Mouse (Mus musculus): Measurements from ENCODE around the gene Bptf. TPM values are rescaled to one million over a fixed set of nuclear protein-coding genes. Genes with fewer than 3 reads are reported as not detected.
A peak's percentile ranks its signal among the peaks of the same experiment; 100 is the strongest.
"Not testable (repeated sequence)": the region's sequence is repeated elsewhere in the genome, so short reads cannot be mapped to it uniquely, and the experiment has no call there.

Gene Bptf
- polyA plus RNA-seq, 1 experiment from 2014 or later = 19.1 TPM

GRCm38 (mm10) chr11:107028754-107029153 lies 103.2 kb downstream of the Bptf start:
- peak overlapping the region; percentile 67 for H3K4me3 ChIP-seq (ENCODE audit: low read length)
- peak overlapping the region; percentile 88 for H3K27ac ChIP-seq (ENCODE audit: low read length)
- H3K36me3 ChIP-seq (ENCODE audit: control insufficient read depth, insufficient read depth, low read length) = no peaks in the 10 kb centered on the region
- H3K9me3 ChIP-seq (ENCODE audit: control insufficient read depth, low read length) = no peaks in the 10 kb centered on the region
- H3K4me2 ChIP-seq (ENCODE audit: low read depth, low read length) = peak overlapping the region; percentile 68
- ATAC-seq = no peak
- H3K4me1 ChIP-seq (ENCODE audit: control insufficient read depth, insufficient read depth, low read length) = peaks cover 39% of the 10 kb centered on the region
- peak overlapping the region; percentile 82 for H3K9ac ChIP-seq (ENCODE audit: low read depth, low read length)
- no peaks in the 10 kb centered on the region for H3K27me3 ChIP-seq (replicated peaks; ENCODE audit: control insufficient read depth, insufficient read depth, low read length)
- WGBS = 66% methylated on average over 6 of the region's 6 CpGs

- peak; percentile 63 for ATAC-seq
- Histone ChIP-seq H3K36me3 (ENCODE audit: control insufficient read depth, insufficient read depth, low read length) (no peaks in the 10 kb centered on the region), H3K4me1 (ENCODE audit: control insufficient read depth, insufficient read depth, low read length) (peaks cover 39% of the 10 kb centered on the region), H3K4me3 (ENCODE audit: low read length) (peak overlapping the region; percentile 67), H3K27ac (ENCODE audit: low read length) (peak overlapping the region; percentile 88), H3K27me3 (replicated peaks; ENCODE audit: control insufficient read depth, insufficient read depth, low read length) (no peaks in the 10 kb centered on the region), H3K9me3 (ENCODE audit: control insufficient read depth, low read length) (no peaks in the 10 kb centered on the region), H3K4me2 (ENCODE audit: low read depth, low read length) (peak overlapping the region; percentile 68), H3K9ac (ENCODE audit: low read depth, low read length) (peak overlapping the region; percentile 82)
- WGBS = 5% methylated on average over 29 of the region's 29 CpGs
Measured at GRCm38 (mm10) chr11:107028275-107028618, 103.7 kb downstream of the Bptf start.

GRCm38 (mm10) chr11:107027431-107028274 lies 104.3 kb downstream of the Bptf start:
- Histone ChIP-seq H3K9ac (ENCODE audit: low read depth, low read length) (peak overlapping the region; percentile 82), H3K4me2 (ENCODE audit: low read depth, low read length) (peak overlapping the region; percentile 68), H3K27me3 (replicated peaks; ENCODE audit: control insufficient read depth, insufficient read depth, low read length) (no peaks in the 10 kb centered on the region), H3K36me3 (ENCODE audit: control insufficient read depth, insufficient read depth, low read length) (no peaks in the 10 kb centered on the region), H3K4me3 (ENCODE audit: low read length) (peak overlapping the region; percentile 67), H3K9me3 (ENCODE audit: control insufficient read depth, low read length) (no peaks in the 10 kb centered on the region), H3K4me1 (ENCODE audit: control insufficient read depth, insufficient read depth, low read length) (peaks cover 39% of the 10 kb centered on the region), H3K27ac (ENCODE audit: low read length) (peak overlapping the region; percentile 88)
- under 1% methylated on average over 92 of the region's 107 CpGs for WGBS
- peak; percentile 92 for ATAC-seq

GRCm38 (mm10) chr11:107026554-107027430 lies 105.1 kb downstream of the Bptf start:
- Histone ChIP-seq H3K27me3 (replicated peaks; ENCODE audit: control insufficient read depth, insufficient read depth, low read length) (no peaks in the 10 kb centered on the region), H3K4me1 (ENCODE audit: control insufficient read depth, insufficient read depth, low read length) (peaks cover 41% of the 10 kb centered on the region), H3K27ac (ENCODE audit: low read length) (no peak overlapping the region), H3K4me3 (ENCODE audit: low read length) (peak overlapping the region; percentile 67), H3K36me3 (ENCODE audit: control insufficient read depth, insufficient read depth, low read length) (no peaks in the 10 kb centered on the region), H3K9me3 (ENCODE audit: control insufficient read depth, low read length) (no peaks in the 10 kb centered on the region), H3K9ac (ENCODE audit: low read depth, low read length) (0 out of 2 replicates have a peak overlapping the region, but pooled peaks have one; percentile 1), H3K4me2 (ENCODE audit: low read depth, low read length) (peak overlapping the region; percentile 77)
- WGBS = 10% methylated on average over 12 of the region's 12 CpGs
- ATAC-seq = no peak

- WGBS = 1% methylated on average over 45 of the region's 45 CpGs
- no peak for ATAC-seq
- Histone ChIP-seq H3K4me3 (ENCODE audit: low read length) (peak within 1 kb of the TSS; percentile 53), H3K36me3 (ENCODE audit: control insufficient read depth, insufficient read depth, low read length) (no peaks in the 10 kb centered on the region), H3K27ac (ENCODE audit: low read length) (0 out of 2 replicates have a peak within 1 kb of the TSS, but pooled peaks have one; percentile 29), H3K4me2 (ENCODE audit: low read depth, low read length) (peak within 1 kb of the TSS; percentile 77), H3K9me3 (ENCODE audit: control insufficient read depth, low read length) (no peaks in the 10 kb centered on the region), H3K9ac (ENCODE audit: low read depth, low read length) (peak within 1 kb of the TSS; percentile 66), H3K4me1 (ENCODE audit: control insufficient read depth, insufficient read depth, low read length) (peaks cover 41% of the 10 kb centered on the region), H3K27me3 (replicated peaks; ENCODE audit: control insufficient read depth, insufficient read depth, low read length) (no peaks in the 10 kb centered on the region)
Measured at GRCm38 (mm10) chr11:107025411-107026321, 106.3 kb downstream of the Bptf start, which contains the start of gene 1810010H24Rik. TSS of gene 1810010H24Rik (plus strand) at chr11:107025681.

GRCm38 (mm10) chr11:107024406-107024805 lies 107.5 kb downstream of the Bptf start:
- H3K36me3 ChIP-seq (ENCODE audit: control insufficient read depth, insufficient read depth, low read length) = no peaks in the 10 kb centered on the region
- no peak for ATAC-seq
- WGBS = 52% methylated on average over 4 of the region's 4 CpGs
- no peak overlapping the region for H3K4me3 ChIP-seq (ENCODE audit: low read length)
- H3K9me3 ChIP-seq (ENCODE audit: control insufficient read depth, low read length) = no peaks in the 10 kb centered on the region
- H3K9ac ChIP-seq (ENCODE audit: low read depth, low read length) = no peak overlapping the region
- no peaks in the 10 kb centered on the region for H3K27me3 ChIP-seq (replicated peaks; ENCODE audit: control insufficient read depth, insufficient read depth, low read length)
- no peak overlapping the region for H3K4me2 ChIP-seq (ENCODE audit: low read depth, low read length)
- H3K4me1 ChIP-seq (ENCODE audit: control insufficient read depth, insufficient read depth, low read length) = peaks cover 35% of the 10 kb centered on the region
- H3K27ac ChIP-seq (ENCODE audit: low read length) = 0 out of 2 replicates have a peak overlapping the region, but pooled peaks have one; percentile 10

GRCm38 (mm10) chr11:107022050-107022683 lies 109.8 kb downstream of the Bptf start:
- Histone ChIP-seq H3K4me2 (ENCODE audit: low read depth, low read length) (no peak overlapping the region), H3K36me3 (ENCODE audit: control insufficient read depth, insufficient read depth, low read length) (no peaks in the 10 kb centered on the region), H3K27ac (ENCODE audit: low read length) (peak overlapping the region; percentile 57), H3K4me3 (ENCODE audit: low read length) (no peak overlapping the region), H3K9me3 (ENCODE audit: control insufficient read depth, low read length) (no peaks in the 10 kb centered on the region), H3K27me3 (replicated peaks; ENCODE audit: control insufficient read depth, insufficient read depth, low read length) (no peaks in the 10 kb centered on the region), H3K4me1 (ENCODE audit: control insufficient read depth, insufficient read depth, low read length) (peaks cover 29% of the 10 kb centered on the region), H3K9ac (ENCODE audit: low read depth, low read length) (no peak overlapping the region)
- ATAC-seq = peak; percentile 65; the same call in 1 of the 2 replicates
- WGBS = 67% methylated on average over 13 of the region's 13 CpGs

GRCm38 (mm10) chr11:107019722-107020121 lies 112.2 kb downstream of the Bptf start:
- WGBS = 89% methylated on average over 3 of the region's 5 CpGs
- not testable (repeated sequence) for H3K4me2 ChIP-seq (ENCODE audit: low read depth, low read length); H3K27ac ChIP-seq (ENCODE audit: low read length); H3K36me3 ChIP-seq (ENCODE audit: control insufficient read depth, insufficient read depth, low read length); ATAC-seq; H3K9ac ChIP-seq (ENCODE audit: low read depth, low read length); H3K27me3 ChIP-seq (replicated peaks; ENCODE audit: control insufficient read depth, insufficient read depth, low read length); H3K4me3 ChIP-seq (ENCODE audit: low read length); H3K9me3 ChIP-seq (ENCODE audit: control insufficient read depth, low read length)
- peaks cover 11% of the 10 kb centered on the region for H3K4me1 ChIP-seq (ENCODE audit: control insufficient read depth, insufficient read depth, low read length)

Data from intestine, embryonic 16.5 days (tissue).